Mouse (Mus musculus) hindbrain, embryonic 10.5 days (tissue): ENCODE results near the gene Ccdc153. TPM values are rescaled to one million over a fixed set of nuclear protein-coding genes. Genes with fewer than 3 reads are reported as not detected.

Source experiments
- polyA plus RNA-seq: library from polyadenylated mRNA; unstranded; fragments of >200 nt; fragmentation: Nextera tagmentation; extraction: Ambion mirVana; gene quantifications from 2 replicates; pipeline ENCODE4 v1.2.1, GENCODE M21; 2016

Ccdc153 gene
- polyA plus RNA-seq, 1 experiment from 2014 or later = not detected

Other genes starting within 250 kb of the Ccdc153 start
- 0.14 TPM in 1 of 2 replicates, not detected in the other for gene Thy1, start 197.3 kb upstream of the Ccdc153 start, polyA plus RNA-seq
- 13.5 and 14.3 TPM in 2 replicates for gene Usp2, start 173.7 kb upstream of the Ccdc153 start, polyA plus RNA-seq
- gene Mfrp, start 138.9 kb upstream of the Ccdc153 start, polyA plus RNA-seq = 0.14 and 0.30 TPM in 2 replicates
- 0.31 and 1.1 TPM in 2 replicates for gene C1qtnf5, start 133.4 kb upstream of the Ccdc153 start, polyA plus RNA-seq
- gene Gm49380, start 127.2 kb upstream of the Ccdc153 start, polyA plus RNA-seq = 0.22 and 0.75 TPM in 2 replicates
- gene Rnf26, start 127.2 kb upstream of the Ccdc153 start, polyA plus RNA-seq = 75.6 and 76.9 TPM in 2 replicates
- 10.8 and 11.2 TPM in 2 replicates for gene Mcam, start 106.2 kb upstream of the Ccdc153 start, polyA plus RNA-seq
- gene Cbl, start 6.6 kb upstream of the Ccdc153 start, polyA plus RNA-seq = 21.1 and 22.8 TPM in 2 replicates
- 0.14 TPM in 1 of 2 replicates, not detected in the other for gene Pdzd3, start 10.8 kb downstream of the Ccdc153 start, polyA plus RNA-seq
- 2.4 and 3.3 TPM in 2 replicates for gene Nlrx1, start 27.9 kb downstream of the Ccdc153 start, polyA plus RNA-seq
- 4.3 and 7.2 TPM in 2 replicates for gene Abcg4, start 47.9 kb downstream of the Ccdc153 start, polyA plus RNA-seq
- gene Hinfp, start 65.0 kb downstream of the Ccdc153 start, polyA plus RNA-seq = 30.0 and 30.7 TPM in 2 replicates
- gene C2cd2l, start 79.6 kb downstream of the Ccdc153 start, polyA plus RNA-seq = 9.8 and 17.5 TPM in 2 replicates
- gene Dpagt1, start 85.3 kb downstream of the Ccdc153 start, polyA plus RNA-seq = 46.2 and 46.7 TPM in 2 replicates
- gene H2afx, start 94.0 kb downstream of the Ccdc153 start, polyA plus RNA-seq = 548 and 554 TPM in 2 replicates
- gene Hmbs, start 103.6 kb downstream of the Ccdc153 start, polyA plus RNA-seq = 155 and 184 TPM in 2 replicates
- 30.9 and 34.8 TPM in 2 replicates for gene Vps11, start 121.0 kb downstream of the Ccdc153 start, polyA plus RNA-seq
- 35.8 and 39.4 TPM in 2 replicates for gene Hyou1, start 138.8 kb downstream of the Ccdc153 start, polyA plus RNA-seq
- gene Slc37a4, start 156.2 kb downstream of the Ccdc153 start, polyA plus RNA-seq = 20.8 and 28.9 TPM in 2 replicates
- gene Rps25, start 166.5 kb downstream of the Ccdc153 start, polyA plus RNA-seq = 1,836 and 2,161 TPM in 2 replicates
- gene Trappc4, start 166.9 kb downstream of the Ccdc153 start, polyA plus RNA-seq = 213 and 282 TPM in 2 replicates
- 25.2 and 27.7 TPM in 2 replicates for gene Ccdc84, start 177.9 kb downstream of the Ccdc153 start, polyA plus RNA-seq
- gene Foxr1, start 200.5 kb downstream of the Ccdc153 start, polyA plus RNA-seq = not detected in 2 replicates
- gene Upk2, start 214.3 kb downstream of the Ccdc153 start, polyA plus RNA-seq = 0.14 TPM in 1 of 2 replicates, not detected in the other
- gene Bcl9l, start 242.1 kb downstream of the Ccdc153 start, polyA plus RNA-seq = 4.6 and 7.3 TPM in 2 replicates